ENCODE assay signal across 8 mouse cellular contexts in the genomic region with DNA sequence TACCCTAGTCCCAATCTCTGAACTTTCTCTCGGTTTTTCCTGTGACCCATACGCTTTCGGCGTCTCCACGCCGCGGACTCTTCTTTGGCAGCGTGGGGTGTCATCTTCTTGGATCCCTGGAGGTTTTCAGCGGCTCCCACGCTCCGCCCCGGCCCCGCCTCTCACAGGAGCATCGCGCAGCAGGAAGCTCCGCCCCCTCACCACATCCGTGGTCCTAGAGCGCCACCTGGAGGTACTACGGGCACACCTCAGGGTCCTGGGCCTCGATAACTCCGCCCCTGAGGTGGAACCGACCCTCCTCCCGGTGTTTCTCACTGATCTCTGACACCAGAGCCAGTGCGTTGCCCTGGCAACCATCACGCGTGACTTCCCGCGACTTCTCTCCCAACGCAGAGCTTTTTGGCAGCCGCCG. TPM values are rescaled to one million over a fixed set of nuclear protein-coding genes. Genes with fewer than 3 reads are reported as not detected.
DNase-seq lines count a peak whose midpoint lies in the region; ATAC-seq and TF ChIP-seq lines count a peak whose summit lies in the region.

No protein-coding gene starts in this region.

- peak overlapping the region; percentile 38 for H3K4me3 ChIP-seq in C2C12 (ENCODE audit: insufficient read depth, poor library complexity, severe bottlenecking)
- H3K4me3 ChIP-seq in erythroblast, embryonic 14.5 days (replicated peaks), result peak overlapping the region; percentile 58
- H3K4me3 ChIP-seq in heart, embryonic 13.5 days, result peak overlapping the region; percentile 56
- peak overlapping the region; percentile 53 for H3K4me3 ChIP-seq in liver, embryonic 12.5 days
- H3K4me3 ChIP-seq in stomach, embryonic 15.5 days (replicated peaks), result peak overlapping the region; percentile 49

- H3K27ac ChIP-seq in heart, embryonic 13.5 days (replicated peaks), result peak overlapping the region; percentile 61
- H3K27ac ChIP-seq in liver, embryonic 12.5 days, result no peak overlapping the region
- H3K27ac ChIP-seq in stomach, embryonic 15.5 days, result peak overlapping the region; percentile 45; the same call in 1 of the 2 replicates

- H3K79me3 ChIP-seq in C2C12 (ENCODE audit: low read depth), result no peaks in the 10 kb centered on the region

- WGBS in heart, embryonic 13.5 days, result under 1% methylated on average over 31 of the region's 31 CpGs
- WGBS in liver, embryonic 12.5 days (ENCODE audit: insufficient replicate concordance), result under 1% methylated on average over 31 of the region's 31 CpGs
- under 1% methylated on average over 31 of the region's 31 CpGs for WGBS in stomach, embryonic 15.5 days

- peak; percentile 78 for ATAC-seq in heart, embryonic 13.5 days (ENCODE audit: extremely low read depth, insufficient number of reproducible peaks, low FRiP score, low TSS enrichment)
- peak; percentile 87 for ATAC-seq in liver, embryonic 12.5 days
- ATAC-seq in stomach, embryonic 15.5 days (ENCODE audit: insufficient read depth, low FRiP score, low read depth), result peak; percentile 83; the same call in 1 of the 2 replicates

- no peak for TF ChIP-seq POLR2A in brain, embryonic 14.5 days (IDR thresholded peaks at IDR 0.05; ENCODE audit: borderline replicate concordance, extremely low read depth, insufficient read depth, insufficient read length, poor library complexity, severe bottlenecking)

- H3K79me2 ChIP-seq in C2C12 (ENCODE audit: control insufficient read depth, insufficient read depth), result no peaks in the 10 kb centered on the region

- peaks cover 15% of the 10 kb centered on the region for H3K4me1 ChIP-seq in erythroblast, embryonic 14.5 days (ENCODE audit: control insufficient read depth)
- H3K4me1 ChIP-seq in heart, embryonic 13.5 days, result peaks cover 36% of the 10 kb centered on the region
- peaks cover 21% of the 10 kb centered on the region for H3K4me1 ChIP-seq in liver, embryonic 12.5 days
- H3K4me1 ChIP-seq in stomach, embryonic 15.5 days, result peaks cover 18% of the 10 kb centered on the region

- H3ac ChIP-seq in C2C12 (ENCODE audit: control insufficient read depth, insufficient read length, low read depth), result peak overlapping the region; percentile 46

- H3K9ac ChIP-seq in heart, embryonic 13.5 days, result peak overlapping the region; percentile 71
- peak overlapping the region; percentile 53; the same call in 1 of the 2 replicates for H3K9ac ChIP-seq in liver, embryonic 12.5 days
- 0 out of 2 replicates have a peak overlapping the region, but pooled peaks have one; percentile 6 for H3K9ac ChIP-seq in stomach, embryonic 15.5 days

- no peaks in the 10 kb centered on the region for H3K27me3 ChIP-seq in C2C12 (ENCODE audit: control insufficient read depth, insufficient read depth, insufficient read length)
- peaks cover 23% of the 10 kb centered on the region for H3K27me3 ChIP-seq in erythroblast, embryonic 14.5 days (ENCODE audit: control insufficient read depth)
- H3K27me3 ChIP-seq in heart, embryonic 13.5 days (replicated peaks), result peaks cover 22% of the 10 kb centered on the region
- peaks cover 27% of the 10 kb centered on the region for H3K27me3 ChIP-seq in liver, embryonic 12.5 days (replicated peaks)
- no peaks in the 10 kb centered on the region for H3K27me3 ChIP-seq in stomach, embryonic 15.5 days (replicated peaks)

- H3K4me2 ChIP-seq in heart, embryonic 13.5 days, result peak overlapping the region; percentile 92
- H3K4me2 ChIP-seq in liver, embryonic 12.5 days, result peak overlapping the region; percentile 85
- H3K4me2 ChIP-seq in stomach, embryonic 15.5 days, result peak overlapping the region; percentile 80

- no peaks in the 10 kb centered on the region for H3K36me3 ChIP-seq in C2C12 (ENCODE audit: control insufficient read depth, insufficient read depth)
- no peaks in the 10 kb centered on the region for H3K36me3 ChIP-seq in erythroblast, embryonic 14.5 days (ENCODE audit: control insufficient read depth)
- peaks cover 17% of the 10 kb centered on the region for H3K36me3 ChIP-seq in heart, embryonic 13.5 days
- no peaks in the 10 kb centered on the region for H3K36me3 ChIP-seq in liver, embryonic 12.5 days
- no peaks in the 10 kb centered on the region for H3K36me3 ChIP-seq in stomach, embryonic 15.5 days

- no peaks in the 10 kb centered on the region for H3K9me3 ChIP-seq in erythroblast, embryonic 14.5 days (ENCODE audit: control insufficient read depth, low read length)
- H3K9me3 ChIP-seq in heart, embryonic 13.5 days, result no peaks in the 10 kb centered on the region
- H3K9me3 ChIP-seq in liver, embryonic 12.5 days (replicated peaks), result no peaks in the 10 kb centered on the region
- no peaks in the 10 kb centered on the region for H3K9me3 ChIP-seq in stomach, embryonic 15.5 days

- DNase-seq in brain, embryonic 14.5 days (ENCODE audit: low read depth), result peak; percentile 96
- DNase-seq in kidney, postnatal 10 days, result peak; percentile 97
- DNase-seq in natural killer cell, adult 2 months (ENCODE audit: low spot score in 2 of 2), result peak; percentile 93 to 96

- peak; percentile 94 for TF ChIP-seq CTCF in C2C12 (IDR thresholded peaks at IDR 0.05; ENCODE audit: control insufficient read depth, insufficient read depth, insufficient read length)
- peak; percentile 98 for TF ChIP-seq CTCF in brain, embryonic 14.5 days (IDR thresholded peaks at IDR 0.05; ENCODE audit: borderline replicate concordance, extremely low read depth, insufficient read depth, insufficient read length)

TF ChIP-seq in C2C12, 6 proteins besides CTCF, POLR2A, EP300 and RAD21:
- TF ChIP-seq CEBPB (IDR thresholded peaks at IDR 0.05; ENCODE audit: low read depth) (no peak), FOSL1 (IDR thresholded peaks at IDR 0.05; ENCODE audit: insufficient read depth, low read length, poor library complexity, severe bottlenecking) (no peak), MAX (IDR thresholded peaks at IDR 0.05) (no peak), USF1 (IDR thresholded peaks at IDR 0.05; ENCODE audit: low read depth) (no peak), MYOD1 (IDR thresholded peaks at IDR 0.05; ENCODE audit: control insufficient read depth, insufficient read length, low read depth) (no peak), MYOG (IDR thresholded peaks at IDR 0.05; ENCODE audit: control insufficient read depth, extremely low read depth, insufficient read length) (no peak)

RNA-seq across cellular contexts. Expression of gene Copz2, which starts 12.2 kb away (rescaled TPM):
- 29.0 TPM for polyA plus RNA-seq in C2C12 (2012; fragmentation: generic; extraction: Trizol)
- 9.3 and 15.8 TPM in 2 replicates for polyA plus RNA-seq in brain, embryonic 14.5 days (2012; rRNA removed)
- 0.20 TPM in 1 of 2 replicates, not detected in the other for polyA plus RNA-seq in erythroblast, embryonic 14.5 days (2012)
- polyA plus RNA-seq in heart, embryonic 13.5 days (2015; fragmentation: Nextera tagmentation; extraction: Ambion mirVana), result 109 and 113 TPM in 2 replicates
- polyA plus RNA-seq in liver, embryonic 12.5 days (2016; fragmentation: Nextera tagmentation; extraction: Ambion mirVana), result 25.6 and 26.7 TPM in 2 replicates
- polyA plus RNA-seq in stomach, embryonic 15.5 days (2015; fragmentation: Nextera tagmentation; extraction: Ambion mirVana), result 124 and 125 TPM in 2 replicates

RNA-seq across cellular contexts. Expression of gene Nfe2l1, which starts 32.1 kb away (rescaled TPM):
- 89.3 TPM for polyA plus RNA-seq in C2C12 (2012; fragmentation: generic; extraction: Trizol)
- polyA plus RNA-seq in brain, embryonic 14.5 days (2012; rRNA removed), result 89.1 and 102 TPM in 2 replicates
- polyA plus RNA-seq in erythroblast, embryonic 14.5 days (2012), result 3.7 and 4.6 TPM in 2 replicates
- 67.2 and 70.8 TPM in 2 replicates for polyA plus RNA-seq in heart, embryonic 13.5 days (2015; fragmentation: Nextera tagmentation; extraction: Ambion mirVana)
- polyA plus RNA-seq in liver, embryonic 12.5 days (2016; fragmentation: Nextera tagmentation; extraction: Ambion mirVana), result 26.7 and 32.4 TPM in 2 replicates
- polyA plus RNA-seq in stomach, embryonic 15.5 days (2015; fragmentation: Nextera tagmentation; extraction: Ambion mirVana), result 52.6 and 54.1 TPM in 2 replicates

RNA-seq across cellular contexts. Expression of gene Cdk5rap3, which starts 54.4 kb away (rescaled TPM):
- polyA plus RNA-seq in C2C12 (2012; fragmentation: generic; extraction: Trizol), result 33.1 TPM
- polyA plus RNA-seq in brain, embryonic 14.5 days (2012; rRNA removed), result 71.6 and 83.7 TPM in 2 replicates
- 2.9 and 4.8 TPM in 2 replicates for polyA plus RNA-seq in erythroblast, embryonic 14.5 days (2012)
- 50.4 and 52.4 TPM in 2 replicates for polyA plus RNA-seq in heart, embryonic 13.5 days (2015; fragmentation: Nextera tagmentation; extraction: Ambion mirVana)
- polyA plus RNA-seq in liver, embryonic 12.5 days (2016; fragmentation: Nextera tagmentation; extraction: Ambion mirVana), result 49.0 and 51.6 TPM in 2 replicates
- polyA plus RNA-seq in stomach, embryonic 15.5 days (2015; fragmentation: Nextera tagmentation; extraction: Ambion mirVana), result 67.2 and 76.5 TPM in 2 replicates

Comparison
In these comparisons a context has a peak if more than half of its experiments do, and no peak if none do; other contexts are left out.
1. H3K9ac ChIP-seq: peak in every context shown above with its lines; median percentile 71 in heart, embryonic 13.5 days; 53 in liver, embryonic 12.5 days; 6 in stomach, embryonic 15.5 days.